Mouse (Mus musculus) v-Abl transformed pro-B cells (cell line): ENCODE measurements around the gene Trpm1.

Experiments
- in situ Hi-C, 2 experiments: fragments of 400-800 bp; cut with MboI; formaldehyde crosslinking; loops; one replicate each; pipeline ENCODE4 v1.15.1; 2025; ENCODE audit not compliant: unreplicated experiment in 2 of 2

The Trpm1 gene

DNA sequence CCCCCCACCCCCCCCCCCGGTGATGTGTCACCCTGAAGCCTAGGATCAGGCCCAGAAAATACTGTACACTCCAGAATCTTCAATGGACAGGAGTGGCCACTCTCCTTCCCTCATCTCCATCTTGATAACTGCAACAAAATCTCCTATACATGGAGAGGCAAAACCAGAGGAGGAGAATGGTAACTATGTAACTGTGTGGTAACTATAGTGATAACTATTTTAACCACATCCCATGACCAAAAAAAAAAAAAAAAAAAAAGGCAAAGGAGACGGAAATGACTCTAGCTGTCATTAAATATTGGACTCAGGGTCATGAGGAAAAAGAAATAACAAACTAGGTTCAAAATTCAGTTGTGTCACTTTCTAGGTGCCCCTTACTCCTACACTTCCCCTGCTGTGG, 74.7 kb downstream of the Trpm1 start:
- in situ Hi-C loops, result no loop called here

DNA sequence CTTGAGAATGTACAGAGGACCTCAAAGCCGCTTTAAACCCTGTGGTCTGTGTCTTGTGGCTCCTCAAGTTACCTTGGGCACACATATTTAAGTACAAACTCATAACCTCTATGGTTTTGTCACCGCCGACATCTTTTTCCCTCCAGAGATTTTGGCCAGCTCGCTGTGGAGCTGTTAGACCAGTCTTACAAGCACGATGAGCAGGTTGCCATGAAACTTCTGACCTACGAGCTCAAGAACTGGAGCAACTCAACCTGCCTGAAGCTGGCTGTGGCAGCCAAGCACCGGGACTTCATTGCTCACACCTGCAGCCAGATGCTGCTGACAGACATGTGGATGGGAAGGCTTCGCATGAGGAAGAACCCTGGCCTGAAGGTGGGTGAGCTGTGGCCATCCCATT, 76.3 kb downstream of the Trpm1 start:
- in situ Hi-C loops, result no loop called here

DNA sequence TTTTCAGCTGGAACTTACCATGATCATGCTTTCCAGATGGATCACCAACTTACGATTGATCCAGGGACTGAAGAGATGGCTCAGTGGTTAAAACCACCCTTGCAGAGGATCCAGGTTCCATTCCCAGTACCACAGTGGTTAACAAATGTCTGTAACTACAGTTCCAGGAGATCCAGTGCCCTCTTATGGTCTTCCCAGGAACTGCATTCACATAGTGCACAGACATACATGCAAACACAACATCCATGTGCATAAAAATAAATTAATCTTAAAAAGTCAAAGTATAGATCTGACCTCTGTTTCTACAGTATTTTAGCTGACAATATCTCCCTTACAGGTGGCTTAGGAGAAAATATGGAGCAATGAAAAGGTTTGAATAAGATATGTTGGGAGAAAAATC, 77.4 kb downstream of the Trpm1 start:
- in situ Hi-C loops, result no loop called here

DNA sequence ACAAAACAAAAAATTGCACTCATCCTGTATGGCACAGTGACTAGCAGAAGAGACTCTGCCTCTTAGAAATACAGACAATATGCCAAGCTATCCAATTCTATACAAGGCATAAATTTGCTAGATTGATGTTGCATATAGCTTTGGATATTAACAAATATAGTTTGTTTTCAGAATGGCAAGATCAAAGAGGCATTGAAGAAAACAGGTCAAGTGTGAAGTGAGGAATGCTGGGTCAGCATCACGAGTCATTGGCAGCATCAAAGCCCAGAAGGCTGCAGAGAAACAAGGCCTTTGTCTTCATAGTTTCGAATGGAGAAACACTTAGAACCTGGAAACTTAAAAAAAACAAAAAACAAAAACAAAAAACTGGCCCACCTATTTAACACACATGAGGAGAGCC, 78.4 kb downstream of the Trpm1 start:
- in situ Hi-C loops, result no loop called here

DNA sequence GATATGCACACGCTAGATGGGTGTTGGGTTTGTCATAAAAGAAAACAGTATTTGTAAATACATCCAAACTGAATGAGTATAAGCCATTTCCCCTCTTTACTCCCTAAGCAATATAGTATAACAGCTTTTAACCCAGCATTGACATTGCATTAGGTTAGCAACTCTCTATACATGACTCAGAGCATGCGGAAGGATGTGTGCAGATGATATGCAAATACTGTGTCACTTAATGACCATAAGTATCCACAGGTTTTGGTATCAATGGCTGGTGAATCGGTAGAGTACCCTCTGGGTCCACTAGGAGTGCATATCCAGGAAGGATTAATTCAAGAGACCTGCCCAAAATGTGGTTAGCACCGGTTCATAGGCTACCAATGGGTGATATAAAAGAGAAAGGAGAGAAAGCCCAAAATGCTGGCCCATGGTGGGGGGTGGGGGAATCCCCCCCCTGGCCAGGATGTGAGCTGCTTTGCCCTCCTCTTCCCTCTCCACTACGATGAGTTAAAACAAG, 80.7 kb downstream of the Trpm1 start:
- in situ Hi-C loops, result no loop called here

DNA sequence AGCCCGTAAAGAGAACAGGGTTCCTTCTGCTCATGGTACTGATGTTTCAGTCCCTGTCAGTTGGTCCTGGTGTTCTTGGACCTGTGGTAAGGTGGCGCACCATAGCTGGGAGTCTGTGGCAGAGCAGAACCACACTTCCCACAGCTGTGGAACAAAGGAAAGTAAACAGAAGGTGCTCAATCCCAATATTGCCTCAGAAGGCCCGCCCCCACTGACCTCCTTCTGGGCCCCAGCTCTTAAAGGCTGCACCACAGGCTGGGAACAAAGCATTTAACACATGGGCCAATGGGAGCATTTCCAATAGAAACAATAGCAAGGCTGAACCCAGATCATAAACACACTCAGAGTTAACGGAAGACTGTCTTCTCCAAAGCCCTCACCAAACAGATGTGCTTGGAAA, 82.9 kb downstream of the Trpm1 start:
- in situ Hi-C loops, result no loop called here

DNA sequence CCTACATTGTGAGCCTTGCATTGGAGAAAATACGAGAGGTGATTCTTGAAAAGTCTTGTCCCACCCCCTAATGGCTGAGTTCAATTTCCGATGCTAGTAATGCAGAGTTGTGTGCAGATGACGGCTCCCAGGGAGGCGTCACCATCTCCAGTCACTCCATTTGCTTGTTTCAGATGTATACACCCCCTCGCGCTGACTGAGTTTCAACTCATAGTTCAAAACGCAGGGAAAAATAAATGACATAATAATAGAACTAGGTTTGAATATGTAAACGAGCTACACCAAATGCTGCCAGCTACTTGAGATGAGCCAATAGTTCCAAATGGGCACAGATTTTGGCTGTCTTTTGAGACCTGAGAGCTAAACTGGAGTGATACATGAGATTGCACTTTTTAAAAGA, 84.1 kb downstream of the Trpm1 start:
- in situ Hi-C loops, result no loop called here

DNA sequence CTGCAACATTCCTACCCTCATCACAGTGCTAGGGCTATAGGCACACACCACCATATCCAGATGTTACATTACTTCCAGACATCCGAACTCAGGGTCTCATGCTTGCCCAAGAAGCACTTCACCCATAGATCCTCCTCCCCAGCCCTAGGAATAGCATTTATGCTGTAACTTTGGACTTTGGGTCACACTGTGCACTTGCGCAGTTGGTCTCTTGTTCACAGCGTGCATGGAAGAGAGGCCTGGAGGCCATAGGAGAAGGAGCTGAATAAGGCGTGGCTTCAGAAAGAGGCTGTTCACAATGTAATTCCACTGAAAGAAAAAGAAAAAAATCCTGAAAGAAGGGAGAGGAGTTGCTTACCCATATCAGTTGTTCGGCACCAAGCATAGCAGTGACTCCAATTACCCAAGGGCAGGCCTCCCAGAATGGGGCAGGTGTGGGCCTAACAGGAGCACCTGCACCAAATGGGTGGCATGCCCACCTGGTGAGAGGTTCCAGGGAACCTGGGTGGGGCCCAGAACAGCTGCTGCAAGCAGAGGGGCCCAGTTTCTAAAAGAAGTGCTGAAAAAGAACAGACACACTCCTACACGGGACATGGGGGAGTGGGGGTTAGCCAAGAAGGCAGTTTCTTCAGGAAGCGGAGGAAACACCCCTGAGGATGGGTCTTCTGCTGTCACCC, 84.9 kb downstream of the Trpm1 start:
- in situ Hi-C loops, result no loop called here

DNA sequence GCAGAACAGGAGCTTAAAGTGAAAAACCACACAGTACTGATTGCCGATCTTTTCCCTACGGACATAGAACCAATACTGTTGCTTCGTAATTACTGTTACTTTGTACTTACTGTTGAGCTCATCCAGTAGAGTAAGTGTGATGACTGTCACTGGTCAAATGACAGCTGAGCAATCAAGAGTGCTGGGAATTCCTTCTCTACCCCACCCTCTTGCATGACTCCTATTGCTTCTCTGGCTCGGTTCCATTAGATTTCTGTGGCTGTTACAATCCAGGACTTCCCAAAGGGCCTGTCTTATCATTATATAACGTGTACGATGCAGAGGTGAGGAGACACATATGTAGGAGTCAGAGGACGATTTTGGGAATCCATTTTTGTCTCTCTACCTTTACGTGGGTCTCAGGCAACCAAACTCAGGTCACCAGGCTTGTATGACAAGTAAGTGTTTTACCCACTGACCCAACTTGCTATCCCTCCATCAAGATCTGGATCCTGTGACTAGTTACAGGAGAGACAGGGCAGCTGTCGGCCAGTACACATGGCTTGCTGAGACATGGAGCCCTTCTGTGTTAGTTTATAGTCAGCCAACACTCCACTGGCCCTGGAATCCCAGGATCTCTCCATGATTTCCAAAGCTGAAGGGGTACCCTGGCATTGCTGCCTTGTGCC, 85.6 kb downstream of the Trpm1 start:
- in situ Hi-C loops, result no loop called here

DNA sequence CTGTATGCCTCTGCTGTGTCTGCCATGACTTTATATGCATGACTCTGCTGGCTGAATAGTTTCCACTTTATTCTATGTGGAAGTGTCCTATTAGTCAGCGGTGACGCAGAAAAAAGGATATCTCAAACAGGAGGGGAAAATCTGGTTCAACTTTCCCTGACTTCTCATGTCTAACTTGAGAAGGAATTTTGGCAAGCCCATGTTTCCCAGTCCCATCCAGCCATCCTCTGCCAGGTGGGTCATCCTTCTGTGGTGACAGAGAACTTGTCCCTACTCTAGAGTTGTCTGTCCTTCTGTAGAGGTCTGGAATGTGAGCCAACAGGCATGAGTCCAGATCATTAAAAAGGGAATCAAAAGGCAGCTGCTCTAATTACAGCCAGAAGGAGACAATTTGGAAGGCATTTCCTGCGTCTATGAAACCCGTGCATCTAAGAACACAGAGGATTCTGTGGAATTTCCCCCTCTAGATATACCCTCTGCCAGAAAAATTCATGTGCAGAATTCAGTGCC, 86.2 kb downstream of the Trpm1 start:
- in situ Hi-C loops, result no loop called here

DNA sequence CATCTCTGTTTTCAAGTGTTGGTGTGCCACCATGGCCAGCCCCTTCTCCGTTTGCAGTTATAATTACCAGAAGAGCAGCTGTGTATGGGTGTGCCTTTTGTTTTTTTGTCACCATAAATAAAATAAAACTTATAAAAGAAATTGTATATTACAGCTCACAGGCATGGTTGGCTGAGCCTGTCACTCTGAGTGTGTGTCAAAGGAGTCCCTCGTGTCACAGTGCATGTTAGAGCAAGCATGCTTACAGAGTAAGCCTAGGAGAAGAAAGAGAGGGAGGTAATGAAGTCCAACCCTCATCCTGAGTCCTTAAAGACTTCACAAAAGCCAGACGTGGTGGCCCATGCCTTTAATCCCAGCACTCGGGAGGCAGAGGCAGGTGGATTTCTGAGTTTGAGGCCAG, 88.8 kb downstream of the Trpm1 start:
- in situ Hi-C loops, result no loop called here

DNA sequence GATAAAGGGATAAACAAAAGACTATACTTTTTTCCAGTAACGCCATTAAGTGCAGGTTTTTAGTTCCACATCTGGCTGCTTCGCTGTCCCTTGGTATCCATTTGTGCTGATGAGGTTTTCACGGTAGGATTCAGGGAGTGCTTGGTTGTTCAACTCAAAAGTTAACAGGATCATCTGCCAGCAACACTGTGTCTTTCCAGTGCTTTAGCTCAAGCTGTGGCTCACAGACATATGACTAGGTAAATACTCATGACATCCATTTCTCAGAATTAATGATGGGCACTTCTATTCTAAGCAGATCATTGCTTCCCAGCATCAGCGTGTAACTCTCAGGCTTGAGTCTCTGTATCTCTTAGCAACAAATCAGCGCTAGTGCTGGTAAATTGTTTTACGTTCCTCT, 90.7 kb downstream of the Trpm1 start:
- in situ Hi-C loops, result no loop called here

DNA sequence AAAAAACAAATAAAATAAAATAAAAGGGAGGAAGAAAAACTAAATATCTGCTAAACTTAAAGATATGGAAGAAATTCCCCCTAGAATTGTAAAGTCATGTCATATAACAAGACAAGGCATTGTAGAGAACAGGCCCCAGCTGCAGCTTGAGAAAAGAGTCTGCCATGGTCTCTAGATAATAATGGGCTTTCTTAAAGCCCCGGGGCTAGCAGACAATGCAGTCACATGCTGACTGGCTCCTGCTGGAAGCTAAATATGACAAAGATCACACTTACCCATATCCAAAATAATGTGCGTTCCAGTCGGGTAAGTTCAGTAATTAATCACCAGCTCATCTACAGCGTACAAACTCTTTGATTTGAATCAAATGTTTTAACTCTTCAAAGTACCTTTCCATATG, 93.1 kb downstream of the Trpm1 start:
- in situ Hi-C loops, result no loop called here

DNA sequence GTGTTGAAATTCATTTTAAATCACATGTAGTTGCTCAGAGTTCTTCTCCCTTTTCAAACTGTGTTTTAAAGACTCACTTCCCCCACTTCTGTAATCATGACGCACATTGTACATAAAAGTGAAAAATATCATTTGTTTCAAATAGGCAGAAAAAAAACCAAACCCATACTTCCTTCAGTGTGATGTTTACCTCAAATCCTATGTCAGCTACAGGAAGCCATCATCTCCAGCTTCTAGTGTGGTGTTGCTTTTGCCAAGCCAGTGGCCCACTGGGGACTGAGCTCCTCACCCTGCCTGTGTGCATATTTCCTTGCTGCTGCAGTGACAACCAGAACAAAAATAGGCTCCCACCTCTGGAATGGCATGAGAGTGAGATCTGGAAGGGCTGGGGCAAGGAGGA, 94.7 kb downstream of the Trpm1 start:
- in situ Hi-C loops, result no loop called here

DNA sequence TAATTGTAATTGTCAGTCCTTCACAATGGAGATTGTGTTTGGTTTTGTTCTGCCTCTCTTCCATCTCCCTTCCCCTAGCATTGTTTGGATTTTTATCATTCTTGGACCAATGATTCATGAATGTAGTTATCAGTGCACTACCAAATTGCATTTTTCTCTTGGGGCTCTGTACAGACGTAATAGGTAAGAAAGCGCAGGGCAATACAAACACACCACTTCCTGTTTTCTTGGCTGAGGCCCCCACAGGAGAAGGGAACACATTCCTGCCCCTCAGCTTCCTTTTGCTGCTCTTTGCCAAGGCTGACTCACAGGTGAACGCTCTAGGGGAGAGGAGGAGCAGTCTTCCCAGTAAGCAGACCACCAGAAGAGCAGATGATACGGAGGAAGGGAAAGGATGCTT, 96.1 kb downstream of the Trpm1 start:
- in situ Hi-C loops, result no loop called here

DNA sequence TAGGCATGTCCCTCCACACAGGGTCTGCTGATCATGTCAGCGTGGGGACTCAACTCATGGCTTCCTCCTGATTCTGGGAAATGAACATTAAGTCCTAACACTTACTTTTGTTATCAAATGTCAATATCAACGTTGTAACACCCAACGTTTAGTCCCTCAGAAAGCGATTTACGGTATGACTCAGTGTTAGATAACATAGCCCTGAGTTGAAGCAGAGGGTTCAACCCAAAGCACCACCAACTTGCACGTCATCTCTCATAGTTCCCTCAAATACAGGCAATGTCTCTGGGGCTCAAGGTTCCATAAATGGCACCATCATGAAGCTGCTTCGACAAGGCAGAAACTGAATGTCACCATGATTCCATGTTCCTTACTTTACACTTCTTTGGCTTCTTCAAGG, 96.8 kb downstream of the Trpm1 start:
- in situ Hi-C loops, result no loop called here

DNA sequence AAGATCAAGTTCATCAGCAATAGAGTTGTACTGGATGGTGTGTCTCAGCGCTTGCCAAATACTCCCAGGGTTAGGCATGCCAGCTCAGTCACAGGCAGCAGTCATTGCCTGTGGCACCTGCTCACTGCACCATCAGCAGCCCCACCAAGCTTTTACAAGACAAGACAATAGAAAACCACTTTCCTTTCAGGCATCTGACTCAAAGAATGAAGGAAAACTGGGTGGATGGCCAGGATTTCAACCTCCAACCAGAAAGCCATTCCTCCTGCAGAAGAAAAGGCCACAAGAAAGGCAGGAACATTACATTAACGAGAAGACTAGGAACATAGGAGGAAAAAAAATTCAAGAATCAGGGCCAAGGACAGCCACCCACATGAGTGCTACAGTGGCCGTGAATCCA, 100.1 kb downstream of the Trpm1 start:
- in situ Hi-C loops, result no loop called here

DNA sequence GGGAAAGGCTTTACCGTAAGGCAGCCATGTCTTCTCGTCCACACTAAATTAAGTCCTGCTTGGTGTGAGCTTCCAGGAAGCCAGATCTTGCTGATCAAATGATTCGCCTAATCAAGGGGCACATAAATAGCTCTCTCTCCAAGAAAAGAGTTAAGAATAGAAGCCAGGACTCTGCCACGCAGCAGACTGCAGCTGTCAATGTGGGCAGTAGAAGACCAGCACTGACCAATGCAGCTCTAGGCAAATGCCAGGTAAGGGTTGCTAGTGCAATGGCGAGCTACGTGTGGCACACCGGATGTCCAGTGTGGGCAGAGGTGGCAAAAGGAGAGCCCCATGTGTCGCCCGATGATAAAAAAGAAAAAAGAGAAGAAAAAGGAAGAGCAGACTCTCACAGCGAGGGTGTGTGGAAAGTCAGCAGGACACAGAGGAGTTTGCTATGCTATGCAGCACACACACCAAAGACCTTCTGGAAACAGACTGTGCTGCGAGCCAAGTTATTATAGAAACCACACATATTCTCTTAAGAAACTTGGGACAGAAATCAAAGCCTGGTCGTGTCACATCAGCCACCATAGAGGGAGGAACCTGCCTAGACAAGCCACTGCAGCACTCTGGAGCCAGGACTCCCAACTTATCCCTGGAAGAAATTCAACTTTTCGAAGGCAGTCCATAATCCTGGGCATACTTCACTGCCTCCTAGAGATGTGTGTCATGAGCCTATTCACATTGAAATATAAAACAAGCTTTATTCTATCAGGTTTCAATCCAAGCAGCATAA, 112.1 kb downstream of the Trpm1 start:
- in situ Hi-C loops, result no loop called here

DNA sequence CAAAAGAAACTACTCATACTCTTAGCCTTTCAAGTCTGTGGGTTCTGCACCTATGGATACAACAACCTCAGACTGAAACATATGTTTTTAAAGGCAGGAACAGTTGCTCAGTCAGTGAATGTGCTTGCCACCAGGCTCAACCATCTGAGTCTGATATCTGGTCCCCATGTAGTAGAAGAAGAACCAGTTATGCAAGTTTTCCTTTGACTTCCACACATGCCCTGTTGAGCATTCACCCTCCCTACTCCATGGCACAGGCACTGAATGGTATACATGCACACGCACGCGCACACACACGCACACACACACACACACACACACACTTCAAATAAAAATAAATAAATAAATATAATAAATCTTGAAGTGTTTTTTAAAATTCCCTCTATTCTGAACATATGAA, 113.0 kb downstream of the Trpm1 start:
- in situ Hi-C loops, result no loop called here

DNA sequence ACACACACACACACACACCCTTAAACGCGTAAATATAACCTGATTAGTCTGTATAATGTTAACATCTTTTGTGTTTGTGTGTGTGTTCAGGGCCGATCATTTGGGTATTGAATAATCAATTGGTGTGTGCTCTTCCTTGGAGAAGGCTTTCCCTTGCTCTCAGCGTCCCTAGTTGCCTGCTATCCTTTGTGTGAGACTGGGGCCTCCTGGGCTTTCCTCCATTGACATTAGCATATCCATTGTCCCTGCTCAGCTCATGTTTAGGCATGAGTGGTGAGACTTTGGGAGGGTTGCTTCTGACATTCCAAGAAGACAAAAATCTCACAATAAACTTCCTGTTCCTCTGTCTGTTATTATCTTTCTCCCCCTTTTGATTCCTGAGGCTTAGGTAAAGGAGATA, 118.3 kb downstream of the Trpm1 start:
- in situ Hi-C loops, result no loop called here

DNA sequence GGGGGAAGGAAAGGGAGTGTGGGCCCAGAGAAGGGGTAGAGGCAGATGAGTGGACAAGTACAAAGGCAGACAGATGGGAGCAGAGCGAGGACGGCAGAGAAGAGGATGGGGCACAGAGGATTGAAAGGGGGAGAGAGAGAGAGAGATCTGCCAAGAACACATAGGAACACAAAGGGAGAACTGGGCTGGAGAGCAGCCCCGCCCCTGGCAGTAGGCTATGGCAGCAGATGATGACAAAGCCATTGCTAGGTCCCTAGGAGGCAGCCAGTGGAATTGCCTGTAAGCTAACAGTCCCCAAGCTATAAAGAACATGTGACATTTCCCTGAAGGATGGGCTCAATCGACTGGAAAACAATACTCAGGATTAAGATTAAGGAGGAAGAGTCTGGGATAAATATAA, 121.9 kb downstream of the Trpm1 start:
- in situ Hi-C loops, result no loop called here

DNA sequence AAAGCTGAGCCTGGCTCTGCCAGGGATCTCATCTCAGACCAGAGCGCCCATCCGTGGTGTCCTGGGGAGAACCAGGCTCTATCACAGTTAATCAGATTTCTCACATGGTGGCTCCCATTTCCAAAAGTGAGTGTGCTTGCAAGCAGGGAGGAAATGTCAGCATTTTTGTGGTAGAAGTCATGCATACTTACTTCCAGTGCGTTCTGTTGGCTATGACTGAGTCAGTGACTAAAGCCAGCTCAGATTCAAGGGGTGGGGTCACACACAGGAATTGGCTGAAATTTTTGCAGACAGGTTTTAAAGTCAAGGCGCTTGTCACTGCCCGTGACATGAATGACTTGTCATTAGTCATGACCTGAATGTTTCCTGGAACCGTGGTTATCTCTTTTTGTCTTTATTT, 123.3 kb downstream of the Trpm1 start:
- in situ Hi-C loops, result no loop called here
